Mouse (Mus musculus) thymus, adult 2 months (tissue): ENCODE results near the gene Rps6ka2. TPM values are rescaled to one million over a fixed set of nuclear protein-coding genes. Genes with fewer than 3 reads are reported as not detected.

ENCODE experiments used
- DNase-seq: peaks from one replicate; pipeline ENCODE4 v3.0.0; 2021
- H3K27ac ChIP-seq: fragments of 200-500 bp; 2 replicates; pipeline ENCODE4 v1.5.1; 2012; ENCODE audit warnings: low read length, control low read depth; ENCODE audit not compliant: control insufficient read depth, insufficient read depth
- H3K27me3 ChIP-seq: fragments of 200-500 bp; 2 replicates; pipeline ENCODE4 v1.6.1; 2012; ENCODE audit warnings: mild to moderate bottlenecking, low read length, moderate library complexity, mixed read lengths; ENCODE audit not compliant: control insufficient read depth, insufficient read depth
- H3K36me3 ChIP-seq: fragments of 200-500 bp; 2 replicates; pipeline ENCODE4 v1.6.1; 2012; ENCODE audit warnings: mild to moderate bottlenecking, low read length, moderate library complexity; ENCODE audit not compliant: control insufficient read depth, insufficient read depth
- H3K4me1 ChIP-seq: fragments of 200-500 bp; replicated peaks from 2 replicates; pipeline ENCODE4 v1.6.1; 2012; ENCODE audit warnings: low read length; ENCODE audit not compliant: control insufficient read depth, insufficient read depth
- H3K4me3 ChIP-seq: fragments of 200-500 bp; 2 replicates; pipeline ENCODE4 v1.5.1; 2012; ENCODE audit warnings: mild to moderate bottlenecking, low read length, control low read depth, moderate library complexity; ENCODE audit not compliant: control insufficient read depth, insufficient read depth
- CTCF ChIP-seq: fragments of 200-500 bp; IDR thresholded peaks from 2 replicates; pipeline ENCODE4 v1.5.1; 2012; ENCODE audit warnings: mild to moderate bottlenecking, control low read depth, low read length, moderate library complexity, borderline replicate concordance; ENCODE audit not compliant: control insufficient read depth, poor library complexity, insufficient read depth; ENCODE audit errors: extremely low read depth
- POLR2A ChIP-seq: fragments of 200-500 bp; IDR thresholded peaks from 2 replicates; pipeline ENCODE4 v1.6.1; 2012; ENCODE audit warnings: mild to moderate bottlenecking, low read length, control low read depth, moderate library complexity; ENCODE audit not compliant: control insufficient read depth, poor library complexity, insufficient read depth; ENCODE audit errors: extremely low read depth
- WGBS: fragments of 180-500 bp; shearing (Covaris S2); methylation state at CpG from one replicate; pipeline ENCODE4 v1.1.7; 2018; 5-methylcytosine and 5-hydroxymethylcytosine counted together
- polyA plus RNA-seq: library from polyadenylated mRNA; depleted of rRNA; stranded (reverse); fragments of >200 nt; gene quantifications from 2 replicates; pipeline ENCODE4 v1.2.3, GENCODE M21; 2012

The Rps6ka2 gene
- polyA plus RNA-seq, 1 experiment: 8.8 TPM

- Histone ChIP-seq H3K4me3 (no peak overlapping the region), H3K4me1 (no peaks in the 10 kb centered on the region), H3K27me3 (no peaks in the 10 kb centered on the region), H3K36me3 (no peaks in the 10 kb centered on the region), H3K27ac (no peak overlapping the region)
- no peak for DNase-seq
- 81% methylated on average over 10 of the region's 10 CpGs for WGBS
- TF ChIP-seq CTCF (no peak), POLR2A (no peak)
Measured at GRCm38 (mm10) chr17:7273785-7274184, 103.9 kb downstream of the Rps6ka2 start.

- Histone ChIP-seq H3K27me3 (no peaks in the 10 kb centered on the region), H3K4me3 (no peak overlapping the region), H3K27ac (no peak overlapping the region), H3K36me3 (no peaks in the 10 kb centered on the region), H3K4me1 (no peaks in the 10 kb centered on the region)
- TF ChIP-seq POLR2A: no peak
- TF ChIP-seq CTCF: no peak
- DNase-seq: no peak
- WGBS: 96% methylated on average over 15 of the region's 15 CpGs
Measured at GRCm38 (mm10) chr17:7278702-7279242, 108.9 kb downstream of the Rps6ka2 start.

- no peak overlapping the region for H3K4me3 ChIP-seq
- H3K4me1 ChIP-seq: no peaks in the 10 kb centered on the region
- no peaks in the 10 kb centered on the region for H3K27me3 ChIP-seq
- H3K27ac ChIP-seq: no peak overlapping the region
- 97% methylated on average over 9 of the region's 9 CpGs for WGBS
- no peaks in the 10 kb centered on the region for H3K36me3 ChIP-seq
- no peak for TF ChIP-seq CTCF
- no peak for TF ChIP-seq POLR2A
- DNase-seq: no peak
Measured at GRCm38 (mm10) chr17:7279251-7279650, 109.3 kb downstream of the Rps6ka2 start.

GRCm38 (mm10) chr17:7284297-7284910 is 114.5 kb downstream of the Rps6ka2 start:
- Histone ChIP-seq H3K4me1 (no peaks in the 10 kb centered on the region), H3K27ac (no peak overlapping the region), H3K4me3 (no peak overlapping the region), H3K36me3 (no peaks in the 10 kb centered on the region), H3K27me3 (no peaks in the 10 kb centered on the region)
- DNase-seq: no peak
- TF ChIP-seq POLR2A (no peak), CTCF (no peak)
- WGBS: 94% methylated on average over 8 of the region's 8 CpGs

GRCm38 (mm10) chr17:7285292-7285691 is 115.4 kb downstream of the Rps6ka2 start:
- Histone ChIP-seq H3K4me1 (no peaks in the 10 kb centered on the region), H3K4me3 (no peak overlapping the region), H3K27me3 (no peaks in the 10 kb centered on the region), H3K27ac (no peak overlapping the region), H3K36me3 (no peaks in the 10 kb centered on the region)
- 95% methylated on average over 12 of the region's 12 CpGs for WGBS
- no peak for TF ChIP-seq POLR2A
- no peak for DNase-seq

GRCm38 (mm10) chr17:7286422-7287050 is 116.6 kb downstream of the Rps6ka2 start:
- no peak for TF ChIP-seq CTCF
- no peak for TF ChIP-seq POLR2A
- Histone ChIP-seq H3K36me3 (no peaks in the 10 kb centered on the region), H3K4me1 (no peaks in the 10 kb centered on the region), H3K4me3 (no peak overlapping the region), H3K27ac (no peak overlapping the region), H3K27me3 (no peaks in the 10 kb centered on the region)
- 94% methylated on average over 12 of the region's 12 CpGs for WGBS
- DNase-seq: no peak
